Mouse (Mus musculus): ENCODE measurements around the gene Hs6st1.

Hs6st1 gene

GRCm38 (mm10) chr1:36083554-36083953 is 15.4 kb downstream of the Hs6st1 start:
- DNase-seq (ENCODE audit: low spot score in 2 of 2): no peak

- no peak for DNase-seq (ENCODE audit: low spot score in 2 of 2)
Measured at GRCm38 (mm10) chr1:36085069-36085468, 16.9 kb downstream of the Hs6st1 start.

- peak in 1 of 2 experiments; percentile 54 for DNase-seq (ENCODE audit: low spot score in 2 of 2)
Measured at GRCm38 (mm10) chr1:36088367-36088766, 20.2 kb downstream of the Hs6st1 start.

GRCm38 (mm10) chr1:36089481-36089880 is 21.3 kb downstream of the Hs6st1 start:
- peak in 1 of 2 experiments; percentile 26 for DNase-seq (ENCODE audit: low spot score in 2 of 2)

DNA sequence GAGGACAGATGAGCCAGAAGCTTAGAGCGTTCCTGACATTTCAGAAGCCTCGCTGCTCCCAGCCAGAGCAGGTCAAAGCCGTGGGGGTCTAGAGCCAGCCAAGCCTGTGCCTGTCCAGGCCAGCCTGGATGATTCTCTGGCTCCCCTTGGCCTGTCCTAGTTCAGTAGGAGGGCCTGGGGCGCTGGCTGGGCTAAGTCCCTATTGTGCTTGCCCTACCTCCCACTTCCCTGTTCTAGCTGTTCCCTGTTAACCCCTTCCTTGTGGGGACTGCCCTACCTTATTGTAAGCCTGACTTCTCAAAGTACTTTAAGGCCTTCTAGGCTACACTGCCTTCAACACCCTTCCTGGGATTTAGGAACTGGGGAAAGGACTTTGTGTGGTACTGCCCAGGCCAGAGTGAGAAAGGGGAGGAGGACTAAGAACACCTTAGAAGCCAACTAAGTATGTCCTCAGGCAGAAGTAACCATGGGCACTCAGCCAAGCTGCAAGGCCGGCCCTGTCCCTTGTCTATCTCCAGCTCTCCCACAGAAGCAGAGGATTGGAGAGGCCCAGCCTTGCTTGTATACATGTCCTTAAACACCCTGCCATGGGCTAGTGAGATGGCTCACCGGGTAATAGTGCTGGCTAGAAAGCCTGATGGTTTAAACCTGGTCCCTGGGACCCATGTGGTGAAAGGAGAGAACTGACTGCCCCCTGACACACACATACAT is 22.0 kb downstream of the Hs6st1 start:
- peak in 1 of 2 experiments; percentile 54 for DNase-seq (ENCODE audit: low spot score in 2 of 2)

- DNase-seq (ENCODE audit: low spot score in 2 of 2): peak; percentile 51 to 75
Measured at GRCm38 (mm10) chr1:36090722-36091110, 22.5 kb downstream of the Hs6st1 start.

DNA sequence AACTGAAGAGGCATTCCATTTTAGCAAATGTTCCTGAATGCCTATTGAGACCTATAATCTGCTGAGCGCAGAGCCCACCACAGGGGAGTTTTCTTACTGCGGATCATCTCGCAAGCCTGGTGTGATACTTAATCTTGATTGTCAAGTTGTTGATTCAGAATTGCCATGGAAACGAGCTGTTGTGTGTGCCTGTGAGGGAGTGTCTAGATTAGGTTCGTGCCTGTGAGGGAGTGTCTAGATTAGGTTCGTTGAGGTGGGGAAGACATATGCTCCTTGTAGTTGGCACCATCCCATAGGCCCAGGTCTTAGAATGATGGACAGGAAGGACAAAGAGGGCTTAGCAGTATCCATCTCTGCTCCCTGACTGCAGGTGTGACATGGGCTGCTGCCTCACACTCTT is 23.0 kb downstream of the Hs6st1 start:
- DNase-seq (ENCODE audit: low spot score in 2 of 2): peak in 1 of 2 experiments; percentile 70

- no peak for DNase-seq (ENCODE audit: low spot score in 2 of 2)
Measured at GRCm38 (mm10) chr1:36093741-36094140, 25.5 kb downstream of the Hs6st1 start.

- DNase-seq (ENCODE audit: low spot score in 2 of 2): peak; percentile 73 to 80
Measured at GRCm38 (mm10) chr1:36095423-36096272, 27.4 kb downstream of the Hs6st1 start.

DNA sequence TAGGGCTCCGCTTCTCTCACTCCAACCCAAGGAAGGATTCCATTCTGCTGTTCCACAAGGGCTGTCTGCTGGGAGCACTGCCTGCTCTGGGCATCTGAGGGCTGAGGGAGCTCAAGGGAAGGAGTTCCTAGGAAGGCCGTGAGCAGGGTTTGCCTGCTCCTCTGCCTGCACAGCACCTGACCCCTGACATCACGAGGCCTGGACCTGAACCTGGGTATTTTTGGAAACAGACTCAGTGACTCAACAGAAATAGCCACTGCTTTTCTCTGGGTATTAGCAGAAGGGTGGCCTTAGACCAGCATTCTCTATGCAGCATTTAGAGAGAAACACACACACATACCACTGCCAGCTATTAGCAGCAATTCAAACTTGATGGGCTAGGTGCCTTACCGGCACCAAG is 30.2 kb downstream of the Hs6st1 start:
- no peak for DNase-seq (ENCODE audit: low spot score in 2 of 2)

DNA sequence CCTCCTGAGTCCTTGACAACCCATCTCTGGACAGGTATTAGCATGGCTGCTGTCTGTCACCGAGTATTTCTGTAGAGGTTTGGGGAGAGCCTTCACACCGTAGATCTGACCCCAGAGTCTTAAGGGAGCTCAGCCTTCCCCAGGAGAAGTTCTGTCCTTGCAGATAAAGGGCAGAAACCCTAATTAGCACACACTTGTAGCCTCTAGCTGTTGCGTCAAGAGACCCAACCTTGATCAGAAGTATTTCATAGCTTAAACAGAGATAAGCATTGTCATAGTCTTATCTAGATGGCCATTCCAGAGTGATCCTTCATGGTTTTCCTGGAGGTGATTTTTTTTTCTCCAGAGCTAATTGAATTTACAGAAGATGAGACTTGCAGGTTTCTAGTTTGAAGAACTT is 32.2 kb downstream of the Hs6st1 start:
- DNase-seq (ENCODE audit: low spot score in 2 of 2): no peak

- DNase-seq (ENCODE audit: low spot score in 2 of 2): no peak
Measured at GRCm38 (mm10) chr1:36105917-36106706, 37.9 kb downstream of the Hs6st1 start.

- no peak for DNase-seq (ENCODE audit: low spot score in 2 of 2)
Measured at GRCm38 (mm10) chr1:36109987-36110386, 41.8 kb downstream of the Hs6st1 start.

- DNase-seq (ENCODE audit: low spot score in 2 of 2): no peak
Measured at GRCm38 (mm10) chr1:36112665-36113064, 44.5 kb downstream of the Hs6st1 start.

- no peak for DNase-seq (ENCODE audit: low spot score in 2 of 2)
Measured at GRCm38 (mm10) chr1:36113670-36114069, 45.5 kb downstream of the Hs6st1 start.

DNA sequence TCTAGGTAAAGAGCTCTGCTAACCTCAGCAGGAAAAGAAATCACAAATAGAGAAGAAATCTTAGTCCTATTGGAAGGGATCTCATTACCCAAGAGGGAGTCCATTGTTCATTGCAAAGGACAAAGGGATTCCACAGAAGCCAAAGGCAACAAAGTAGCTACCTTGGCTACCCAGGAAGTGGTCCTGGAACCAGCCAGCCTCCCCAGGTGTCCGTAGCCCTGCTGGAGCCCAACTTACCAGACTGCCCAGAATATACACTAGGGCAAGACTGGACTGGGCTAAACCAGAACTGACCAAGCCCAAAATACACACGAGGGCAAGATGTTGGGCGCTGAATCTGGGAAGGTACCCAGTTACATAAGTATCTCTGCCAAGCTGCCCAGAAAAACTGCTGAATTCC is 46.6 kb downstream of the Hs6st1 start:
- no peak for DNase-seq (ENCODE audit: low spot score in 2 of 2)

GRCm38 (mm10) chr1:36116488-36116887 is 48.3 kb downstream of the Hs6st1 start:
- DNase-seq (ENCODE audit: low spot score in 2 of 2): no peak

- no peak for DNase-seq (ENCODE audit: low spot score in 2 of 2)
Measured at GRCm38 (mm10) chr1:36118061-36118685, 50.0 kb downstream of the Hs6st1 start.

DNA sequence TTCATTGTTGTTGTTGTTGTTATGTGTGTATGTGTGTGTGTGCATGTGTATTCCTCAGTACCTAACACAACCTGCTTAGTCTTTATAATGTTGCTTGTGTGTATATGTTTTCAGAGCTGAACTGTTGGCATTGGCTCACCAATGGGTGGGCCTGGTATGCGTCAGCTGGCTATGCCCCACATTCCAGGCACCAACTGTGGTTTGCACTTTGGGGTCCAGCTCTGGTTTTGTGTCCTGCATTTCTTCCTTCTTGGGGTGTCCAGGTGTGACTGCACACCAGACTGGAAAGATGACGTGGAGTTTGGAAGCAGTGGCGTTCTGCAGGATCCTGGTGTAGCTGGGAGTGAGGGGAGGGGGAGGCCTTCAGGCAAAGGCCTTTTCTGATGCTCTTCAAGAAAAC is 50.8 kb downstream of the Hs6st1 start:
- no peak for DNase-seq (ENCODE audit: low spot score in 2 of 2)

GRCm38 (mm10) chr1:36119426-36119825 is 51.2 kb downstream of the Hs6st1 start:
- no peak for DNase-seq (ENCODE audit: low spot score in 2 of 2)

GRCm38 (mm10) chr1:36121172-36121571 is 53.0 kb downstream of the Hs6st1 start:
- DNase-seq (ENCODE audit: low spot score in 2 of 2): no peak

- no peak for DNase-seq (ENCODE audit: low spot score in 2 of 2)
Measured at GRCm38 (mm10) chr1:36125076-36125475, 56.9 kb downstream of the Hs6st1 start.
